Mouse (Mus musculus) testis, postnatal 14 days (tissue): ENCODE measurements around the gene Ptpn14.
A peak's percentile ranks its signal among the peaks of the same experiment; 100 is the strongest.

Experiments used
- DNase-seq: peaks from one replicate; pipeline ENCODE4 v3.0.0; 2021; ENCODE audit warnings: low spot score

Ptpn14 gene

DNA sequence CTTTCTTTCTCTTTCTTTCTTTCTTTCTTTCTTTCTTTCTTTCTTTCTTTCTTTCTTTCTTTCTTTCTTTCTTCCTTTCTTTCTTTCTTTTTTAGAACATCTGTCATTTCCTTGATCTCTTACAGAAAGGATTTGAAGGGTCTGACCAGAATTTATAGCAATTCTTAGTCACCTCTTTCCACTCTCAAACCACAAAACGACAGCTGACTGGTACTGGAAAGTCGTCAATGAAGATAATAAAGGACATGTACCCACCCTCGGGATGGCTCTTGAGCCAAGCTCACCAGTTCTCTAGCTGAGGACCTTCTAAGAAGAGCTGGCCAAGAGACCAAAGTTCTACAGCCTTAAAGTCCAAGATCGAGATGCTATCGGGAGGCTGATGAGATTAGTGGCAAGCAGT is 9.5 kb upstream of the Ptpn14 start:
- no peak for DNase-seq

DNA sequence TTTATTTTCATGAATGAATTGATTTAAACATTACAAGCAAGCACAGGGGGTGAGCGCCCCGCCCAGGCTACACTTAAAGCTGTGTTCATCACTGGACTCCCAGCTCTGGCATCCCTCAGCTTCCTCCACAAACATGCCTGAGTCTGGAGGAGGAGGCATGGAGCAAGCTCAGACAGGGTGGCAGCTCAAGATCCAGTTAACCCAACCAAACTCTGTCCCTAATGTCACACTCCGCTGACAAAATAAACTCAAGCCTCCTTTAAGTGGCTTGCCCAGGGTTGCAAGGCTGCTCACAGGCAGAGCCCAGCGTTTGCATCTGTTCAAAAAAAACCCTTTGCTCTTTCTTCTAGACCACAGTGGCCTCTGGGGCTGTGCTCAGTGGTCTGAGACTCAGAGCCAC is 1.9 kb upstream of the Ptpn14 start:
- no peak for DNase-seq

DNA sequence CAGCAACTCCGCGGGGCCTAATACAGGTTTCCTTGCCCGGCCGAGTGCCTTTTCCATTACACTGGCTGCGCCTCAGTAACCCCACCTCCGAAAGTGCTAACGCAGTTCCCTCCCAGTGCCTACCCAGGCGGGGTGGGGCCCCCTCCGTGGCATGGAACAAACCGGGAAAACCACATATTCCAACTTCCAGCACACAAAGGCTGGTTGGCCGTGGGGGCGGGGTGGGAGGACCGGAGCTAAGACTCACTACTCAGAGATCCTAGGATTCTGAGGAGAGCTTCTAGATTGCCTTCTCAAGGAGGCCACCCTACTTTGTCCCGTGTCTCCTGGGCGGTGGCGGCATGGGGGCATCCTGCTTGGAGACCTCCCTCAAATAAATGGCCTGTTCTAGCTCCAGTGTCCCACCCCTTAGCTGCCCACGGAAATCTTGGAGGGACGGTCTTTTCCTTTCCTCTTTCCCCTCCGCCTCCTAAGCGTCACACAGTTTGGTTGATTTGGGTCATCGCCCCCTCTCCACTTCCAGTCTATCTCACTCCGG is 653 bp upstream of the Ptpn14 start:
- peak; percentile 48 for DNase-seq

DNA sequence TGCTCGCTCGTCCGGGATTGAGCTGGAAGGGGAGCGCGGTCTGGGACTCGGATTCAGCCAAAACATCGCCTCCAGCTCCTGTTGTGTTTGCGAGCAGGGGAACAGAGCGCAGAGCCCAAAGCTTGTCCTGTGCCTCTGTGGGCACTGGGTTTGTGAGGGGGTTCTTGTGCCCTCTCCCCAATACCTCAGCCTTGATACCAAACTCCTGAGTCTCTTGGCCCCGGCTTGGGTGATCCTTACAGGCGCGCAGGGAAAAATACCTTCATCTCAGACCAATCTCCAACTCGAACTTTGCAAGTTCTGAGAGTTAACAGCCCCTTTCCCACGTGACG is 682 bp downstream of the Ptpn14 start:
- DNase-seq: no peak

DNA sequence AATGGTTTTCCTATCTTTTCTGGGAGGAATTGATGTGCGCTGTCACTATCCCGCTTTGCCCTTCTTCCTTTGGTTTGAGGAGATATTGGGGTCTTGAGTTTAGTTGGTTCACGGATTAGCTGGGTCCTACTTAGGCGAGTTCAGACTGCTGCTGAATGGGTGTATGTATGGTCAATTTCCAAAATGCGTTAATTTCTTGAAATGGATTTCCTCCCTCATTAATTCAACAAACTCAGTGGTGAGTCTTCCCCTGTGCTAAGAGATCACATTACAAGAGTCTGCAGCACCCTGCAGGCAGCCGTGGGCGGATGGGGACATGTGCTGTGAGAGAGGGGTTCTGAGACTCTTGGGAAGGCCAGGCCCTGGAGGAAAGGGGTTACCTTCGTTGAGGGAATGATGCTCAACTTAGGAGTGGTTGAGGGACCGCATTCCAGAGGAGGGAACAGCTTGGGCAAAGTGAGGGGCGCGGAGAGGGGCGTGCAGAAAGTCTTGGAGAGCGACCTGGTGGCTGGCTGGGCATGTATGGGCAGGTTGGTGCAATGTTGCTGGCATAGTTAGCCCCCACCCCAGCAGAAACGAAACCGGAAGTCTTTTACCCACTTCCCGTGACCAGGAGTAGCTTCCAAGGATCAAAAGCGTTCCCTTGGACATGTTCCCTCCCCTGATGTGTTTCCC is 1.2 kb downstream of the Ptpn14 start:
- DNase-seq: no peak

DNA sequence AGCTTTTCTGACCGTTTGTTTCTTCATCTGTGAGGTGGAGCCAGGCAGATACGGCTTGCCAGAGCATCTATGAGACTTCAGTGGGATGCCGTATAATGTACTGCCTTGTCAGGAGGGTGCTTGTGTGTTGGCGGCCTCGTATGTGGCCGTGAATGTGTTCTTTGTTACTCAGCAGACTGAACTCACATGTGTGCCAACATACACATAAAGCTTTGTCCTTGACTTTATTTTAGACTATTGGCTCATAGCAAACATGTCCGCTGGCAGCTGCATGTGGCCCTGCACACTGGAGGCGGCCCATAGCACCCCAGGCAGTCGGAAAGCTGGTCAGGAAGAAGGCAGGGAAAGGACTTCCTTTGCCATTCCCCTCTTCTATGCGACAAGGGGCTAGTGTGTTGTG is 3.6 kb downstream of the Ptpn14 start:
- DNase-seq: no peak

DNA sequence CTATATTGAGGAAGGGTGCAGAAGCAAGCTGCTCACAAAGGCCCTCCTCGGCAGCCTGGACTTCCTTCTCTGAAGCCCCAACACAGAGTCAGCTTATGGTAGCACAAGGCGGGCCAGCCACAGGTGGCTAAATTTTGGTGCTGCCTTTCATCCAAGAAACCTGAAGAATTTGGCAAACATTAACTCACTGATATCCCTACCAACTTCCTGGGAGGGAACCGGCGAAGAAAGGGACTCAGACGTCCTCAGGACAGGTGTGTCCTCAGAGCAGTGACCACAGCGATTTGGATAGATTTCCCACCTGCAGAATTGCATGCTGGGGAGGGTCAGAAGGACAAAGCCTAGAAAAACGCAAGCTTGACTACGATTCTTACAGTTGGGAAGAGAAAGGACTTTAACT is 4.1 kb downstream of the Ptpn14 start:
- DNase-seq: no peak

DNA sequence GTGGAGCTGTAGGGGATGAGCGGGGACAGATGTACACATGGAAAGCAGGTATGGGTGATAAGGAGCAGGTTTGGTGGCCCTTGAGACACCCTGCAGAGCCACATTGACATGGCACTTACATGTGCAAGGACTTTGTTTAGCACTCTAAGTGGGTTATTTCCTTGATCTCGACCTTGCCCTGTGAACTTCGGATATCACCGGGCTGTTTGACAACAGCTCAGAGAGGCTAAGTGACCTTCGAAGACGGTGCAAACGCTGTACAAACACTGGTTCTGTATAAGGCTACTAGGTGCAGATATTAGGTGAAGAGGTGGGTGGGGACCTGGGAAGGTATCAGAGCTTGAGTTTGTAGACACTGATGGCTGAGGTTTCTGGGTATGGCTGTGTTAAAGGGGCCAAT is 12.0 kb downstream of the Ptpn14 start:
- no peak for DNase-seq

DNA sequence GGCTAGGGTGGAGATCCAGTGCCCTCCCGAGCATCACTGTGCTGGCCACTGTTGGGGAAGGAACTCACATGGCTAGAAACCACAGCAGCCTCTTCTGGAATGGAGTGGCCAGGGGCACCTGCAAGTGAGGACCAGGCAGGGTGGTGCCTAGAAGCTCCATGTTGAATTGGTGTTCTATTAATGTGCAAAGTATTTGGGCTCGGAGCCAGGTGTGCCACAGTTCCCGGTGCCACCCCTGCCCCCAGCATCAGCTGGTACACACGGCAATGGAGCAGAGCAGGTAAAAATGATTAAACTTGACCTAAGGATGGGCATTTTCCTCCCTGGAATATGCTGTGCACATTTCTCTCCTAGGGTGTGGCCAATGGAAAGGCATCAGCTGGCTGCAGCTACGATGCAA is 14.0 kb downstream of the Ptpn14 start:
- DNase-seq: no peak

DNA sequence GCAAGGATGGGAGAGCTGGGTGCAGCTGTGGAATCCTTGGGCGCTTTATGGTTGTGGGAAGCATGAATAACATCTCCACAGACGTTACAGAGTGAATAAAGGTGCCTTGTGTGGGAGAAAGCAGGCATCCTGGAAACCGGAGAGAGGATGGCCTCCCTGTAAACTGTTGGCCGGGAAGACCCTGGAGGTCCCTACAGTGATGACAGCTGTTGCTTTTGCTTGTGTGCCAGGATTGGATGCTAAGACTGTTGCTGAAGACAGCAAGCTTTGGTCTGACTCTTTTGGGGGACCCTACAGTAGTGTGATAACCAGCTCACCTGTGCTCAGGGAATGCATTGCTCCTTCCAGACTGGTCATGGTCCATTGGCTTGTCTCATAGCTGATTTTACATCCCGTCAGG is 15.1 kb downstream of the Ptpn14 start:
- DNase-seq: no peak

DNA sequence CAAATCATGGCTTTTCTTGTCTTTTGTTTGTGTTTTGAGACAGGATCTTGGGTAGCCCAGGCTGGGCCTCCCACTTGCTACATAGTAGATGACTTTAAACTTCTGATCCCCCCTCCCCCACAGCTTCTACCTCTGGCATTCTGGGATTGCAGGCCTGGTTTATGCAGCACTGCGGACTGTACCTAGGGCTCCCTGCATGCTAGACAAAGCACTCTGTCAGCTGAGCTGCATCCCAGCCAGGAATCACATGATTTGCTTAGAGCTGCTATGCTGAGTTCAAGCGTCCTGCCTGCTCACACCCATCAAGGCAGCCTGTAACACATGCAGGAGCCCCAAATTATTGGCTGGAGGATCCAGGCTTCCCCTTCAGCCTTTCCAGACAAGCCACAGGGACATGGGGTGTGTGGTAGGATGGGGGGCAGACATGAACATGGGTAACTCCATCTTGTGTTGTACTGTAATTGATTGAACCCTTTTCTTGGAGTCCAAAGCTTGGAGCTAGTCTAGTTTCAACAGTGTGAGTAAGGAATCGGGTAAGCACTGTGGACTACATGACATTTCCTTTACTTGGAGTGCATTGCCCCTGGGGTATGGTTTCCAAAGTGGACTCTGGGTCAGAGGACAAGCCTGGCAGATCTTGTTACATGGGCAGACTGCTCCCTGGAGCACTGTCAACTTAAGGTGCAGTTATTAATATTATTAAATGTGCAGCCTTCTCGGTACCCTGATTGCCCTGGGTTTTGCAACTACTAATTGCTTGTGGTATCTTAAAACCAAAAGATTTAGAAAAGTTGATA is 17.0 kb downstream of the Ptpn14 start:
- peak; percentile 29 for DNase-seq

DNA sequence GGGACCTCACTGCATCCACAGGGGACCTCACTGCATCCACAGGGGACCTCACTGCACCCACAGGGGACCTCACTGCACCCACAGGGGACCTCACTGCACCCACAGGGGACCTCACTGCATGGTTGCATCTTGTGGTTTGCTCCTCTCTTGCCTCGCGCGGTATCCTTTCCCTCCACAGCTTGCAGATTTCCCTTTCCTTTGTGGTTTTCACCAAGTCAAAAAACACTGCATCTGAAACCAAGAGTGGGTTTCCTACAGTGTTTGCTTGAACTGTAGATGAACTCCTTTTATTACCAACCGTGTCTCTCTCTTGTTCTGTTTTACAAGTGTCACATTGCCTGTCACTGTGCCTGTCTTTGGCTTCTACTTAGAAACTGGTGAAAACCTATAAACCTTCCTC is 18.5 kb downstream of the Ptpn14 start:
- no peak for DNase-seq

DNA sequence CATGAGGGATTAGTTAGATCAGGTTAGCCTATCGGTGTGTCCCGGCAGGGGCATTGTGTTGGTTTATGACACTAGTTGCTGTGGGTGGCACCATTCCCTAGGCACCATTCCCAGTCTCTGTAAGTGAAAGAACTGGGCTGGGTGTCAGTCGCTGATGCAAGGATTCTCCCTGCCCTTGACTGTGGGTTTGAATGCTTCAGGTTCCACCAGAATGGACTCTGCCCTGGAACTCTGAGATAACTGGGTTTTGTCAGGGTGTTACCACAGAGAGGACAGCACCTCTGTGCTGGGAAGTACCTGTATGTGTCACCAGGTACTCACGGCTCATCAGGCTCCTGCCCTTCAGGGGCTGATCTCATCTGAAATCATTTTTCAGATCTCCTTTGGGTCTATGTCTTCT is 21.7 kb downstream of the Ptpn14 start:
- DNase-seq: no peak

DNA sequence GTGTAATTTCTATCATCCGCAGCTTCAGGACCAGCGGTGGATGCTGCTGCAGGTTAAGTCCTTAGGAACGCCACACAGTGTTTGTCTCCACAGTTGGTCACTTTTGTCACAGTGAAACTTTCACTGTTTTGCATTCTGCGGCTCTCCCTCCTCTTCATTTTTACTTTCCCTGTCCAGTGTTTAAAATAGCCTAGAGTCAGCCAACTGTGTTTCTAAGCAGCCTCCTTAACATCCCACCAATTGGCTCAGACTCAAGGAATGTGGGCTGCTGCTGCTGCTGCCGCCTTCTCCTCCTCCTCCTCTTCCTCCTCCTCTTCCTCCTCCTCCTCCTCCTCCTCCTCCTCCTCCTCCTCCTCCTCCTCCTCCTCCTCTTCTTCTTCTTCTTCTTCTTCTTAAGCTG is 22.2 kb downstream of the Ptpn14 start:
- DNase-seq: no peak

DNA sequence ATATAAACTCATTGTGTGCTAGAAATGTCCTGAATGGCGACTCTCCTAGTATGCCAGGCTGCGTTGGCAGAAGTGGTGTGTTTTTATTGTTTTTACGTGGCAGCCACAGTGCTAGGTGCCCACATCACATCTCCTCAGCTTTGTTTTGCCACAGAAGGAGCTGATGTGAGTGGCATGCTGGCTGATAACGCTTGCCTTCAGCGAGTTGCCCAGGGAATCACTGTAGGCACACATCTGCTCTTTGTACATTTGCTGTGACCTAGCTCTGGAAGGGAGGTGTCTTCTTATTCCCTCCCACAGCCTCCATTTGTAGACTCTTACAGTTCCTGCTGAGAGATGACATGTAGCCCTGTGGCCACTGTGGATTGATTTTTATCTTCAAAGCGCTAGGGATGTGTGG is 24.2 kb downstream of the Ptpn14 start:
- no peak for DNase-seq

DNA sequence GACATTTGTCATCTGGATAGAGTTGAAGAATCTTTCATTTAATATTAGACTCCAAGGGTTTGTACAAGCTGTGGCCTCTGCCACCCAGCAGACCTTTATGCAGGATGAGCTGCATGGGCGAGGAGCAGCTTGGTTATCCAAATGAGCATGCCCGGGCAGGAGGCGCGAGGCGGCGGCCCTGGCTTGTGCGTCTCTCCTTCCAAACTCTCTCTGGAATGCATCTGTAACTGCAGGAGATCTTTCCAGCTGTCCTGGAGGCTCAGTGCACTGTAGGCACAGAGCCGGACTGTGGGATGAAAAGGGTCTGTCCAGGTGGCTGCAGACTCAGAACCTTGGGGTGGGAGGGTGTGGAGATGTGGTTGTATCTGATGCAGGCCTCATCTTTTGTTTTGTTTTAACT is 27.0 kb downstream of the Ptpn14 start:
- DNase-seq: no peak

DNA sequence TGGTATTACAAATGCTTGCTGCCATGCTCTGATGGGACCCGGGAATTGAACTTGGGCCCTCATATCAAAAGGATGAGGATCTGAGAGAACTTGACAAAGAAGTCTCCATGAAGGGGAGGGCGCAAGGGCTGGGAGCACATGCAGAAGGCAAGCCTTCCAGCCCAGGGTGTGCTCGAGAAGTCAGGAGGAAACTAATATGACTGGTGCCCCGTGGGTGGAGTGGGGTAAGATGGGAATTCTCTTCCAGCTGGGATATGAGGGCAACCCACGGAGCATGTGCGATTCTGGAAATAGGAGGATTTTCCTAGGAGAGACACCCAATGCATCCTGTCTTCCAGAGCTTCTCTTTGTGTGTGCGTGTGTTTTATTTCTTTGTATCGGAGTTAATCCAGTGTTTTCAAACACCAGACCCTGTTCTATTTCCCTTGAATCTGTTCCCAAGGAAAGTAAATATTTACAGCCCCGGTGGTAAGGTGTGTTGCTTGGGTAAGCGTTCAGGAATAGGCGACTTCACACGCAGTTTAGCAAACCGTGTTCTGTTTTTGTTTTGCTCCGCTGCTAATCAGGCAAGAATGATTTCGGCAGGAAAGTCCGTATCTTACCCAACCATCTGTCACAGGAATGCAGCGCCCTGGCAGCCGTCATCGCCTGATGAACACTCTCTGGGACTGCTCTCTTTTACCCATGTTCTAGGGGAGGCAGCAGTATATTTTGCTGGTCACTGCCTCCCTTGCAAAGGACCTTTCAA is 28.4 kb downstream of the Ptpn14 start:
- no peak for DNase-seq

DNA sequence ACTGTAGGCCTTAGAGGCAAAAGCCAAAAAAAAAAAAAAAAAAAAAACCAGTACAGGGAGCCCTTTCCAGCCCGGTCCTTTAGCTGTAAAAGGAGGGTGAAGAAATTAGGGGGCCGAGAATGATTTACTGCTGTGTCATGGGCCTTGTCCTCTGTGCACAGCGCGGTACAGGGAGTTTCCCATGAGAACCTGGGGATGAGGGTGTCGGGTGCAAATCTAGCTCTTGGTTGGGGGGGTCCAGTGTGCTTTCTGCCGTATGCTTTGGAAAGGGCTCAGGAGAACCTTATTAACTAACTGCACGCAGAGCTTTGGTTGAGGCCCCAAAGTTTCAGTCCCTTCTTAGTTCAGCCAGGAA is 29.0 kb downstream of the Ptpn14 start:
- DNase-seq: no peak

DNA sequence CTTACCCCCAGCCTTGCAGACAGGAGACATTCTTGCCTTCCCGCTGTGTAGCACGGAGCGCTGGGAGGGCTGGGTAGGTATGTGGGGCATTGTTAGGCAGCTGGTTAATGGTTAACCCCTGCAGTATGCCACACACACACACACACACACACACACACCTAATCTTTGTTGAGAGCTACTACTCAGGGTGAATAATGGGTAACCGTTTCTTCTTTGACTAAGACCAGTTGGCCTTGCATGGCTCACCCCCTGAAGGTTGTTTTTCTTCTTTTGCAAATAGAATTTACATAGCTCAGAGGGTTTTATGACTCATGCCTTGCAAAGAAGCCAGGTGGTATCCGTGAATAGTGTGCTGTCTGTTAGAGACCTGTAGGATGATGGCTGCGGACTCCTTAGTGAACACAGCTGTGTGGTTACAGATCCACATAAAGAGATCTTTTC is 33.5 kb downstream of the Ptpn14 start:
- DNase-seq: no peak

DNA sequence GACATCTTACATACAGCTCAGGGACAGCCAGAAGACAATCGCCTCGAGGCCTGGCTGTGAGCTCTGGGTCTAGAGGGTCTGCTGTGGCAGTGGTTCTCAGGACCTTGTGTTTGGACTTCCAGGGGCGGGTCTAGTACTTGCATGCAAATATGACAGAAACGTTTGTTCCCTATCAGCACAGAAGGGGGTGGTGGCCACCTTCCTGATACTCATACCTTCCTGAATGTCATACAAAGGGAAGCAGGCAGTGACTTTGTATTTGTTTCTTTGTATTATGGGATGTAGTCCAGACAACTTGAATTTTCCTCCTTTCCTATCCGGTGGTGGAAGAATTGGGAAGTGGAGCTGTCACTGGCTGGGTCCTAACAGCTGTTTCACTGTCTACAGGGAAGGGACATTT is 36.2 kb downstream of the Ptpn14 start:
- DNase-seq: no peak

DNA sequence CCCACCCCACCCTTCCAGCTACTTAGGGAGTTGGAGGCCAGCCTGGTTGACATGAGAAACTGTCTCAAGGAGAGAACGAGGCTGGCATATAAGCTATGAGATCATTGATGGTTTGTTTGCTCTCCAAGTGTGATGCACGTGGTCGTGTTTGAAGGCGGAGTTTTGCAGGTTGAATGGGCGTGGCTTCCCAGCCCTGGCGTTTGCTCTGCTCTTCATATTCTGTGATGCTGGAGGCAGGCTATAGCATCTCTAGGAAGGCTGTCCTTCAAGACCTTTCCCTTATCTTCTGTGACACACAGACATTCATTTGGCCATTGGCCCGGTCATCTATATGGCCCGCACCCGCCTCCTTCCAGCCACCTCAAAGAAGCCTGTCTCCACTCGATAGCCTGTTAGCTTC is 39.1 kb downstream of the Ptpn14 start:
- DNase-seq: no peak

DNA sequence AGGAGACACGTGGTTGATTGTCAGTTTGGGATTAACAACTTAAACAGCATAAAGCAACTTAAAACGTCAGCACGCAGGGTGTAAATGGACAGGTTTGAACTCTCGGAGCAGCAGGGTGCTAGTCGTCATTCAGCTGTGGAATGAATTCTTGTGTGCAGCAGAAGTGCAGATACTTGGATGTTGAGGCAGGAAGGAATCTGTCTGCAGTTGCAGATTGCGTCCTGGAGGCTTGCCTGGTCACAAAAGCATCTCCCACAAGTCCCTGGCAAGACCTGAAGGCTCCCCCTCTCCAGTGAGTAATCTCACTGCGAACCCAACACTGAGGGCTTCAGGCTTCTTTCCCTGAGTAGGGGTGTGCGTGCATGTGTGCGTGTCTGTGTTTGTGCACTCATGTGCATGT is 39.8 kb downstream of the Ptpn14 start:
- DNase-seq: no peak

DNA sequence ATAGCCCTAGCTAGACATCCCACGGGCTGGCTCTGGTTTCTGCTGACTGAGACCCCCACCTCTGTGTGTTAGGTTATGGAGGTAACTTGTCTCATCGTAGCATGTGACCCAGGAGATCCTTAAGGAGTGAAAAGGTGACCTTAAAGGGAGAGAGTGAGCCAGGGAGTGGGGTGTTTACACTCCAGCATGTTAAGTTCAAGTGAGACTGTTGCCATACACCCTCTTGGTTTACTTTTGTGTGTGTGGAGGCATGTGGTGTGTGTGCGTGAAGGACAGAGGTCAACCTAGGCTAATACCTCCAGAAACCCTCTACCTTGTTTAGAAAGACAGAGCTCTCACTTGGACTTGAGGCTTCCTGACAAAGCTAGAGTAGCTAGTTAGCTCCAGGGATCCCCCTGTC is 42.4 kb downstream of the Ptpn14 start:
- DNase-seq: no peak
